Mouse (Mus musculus): ENCODE data around the gene Vstm2l. TPM values are rescaled to one million over a fixed set of nuclear protein-coding genes. Genes with fewer than 3 reads are reported as not detected.
A peak's percentile ranks its signal among the peaks of the same experiment; 100 is the strongest.

Vstm2l gene
- total RNA-seq, 2 experiments from 2014 or later = 259 to 272 TPM

DNA sequence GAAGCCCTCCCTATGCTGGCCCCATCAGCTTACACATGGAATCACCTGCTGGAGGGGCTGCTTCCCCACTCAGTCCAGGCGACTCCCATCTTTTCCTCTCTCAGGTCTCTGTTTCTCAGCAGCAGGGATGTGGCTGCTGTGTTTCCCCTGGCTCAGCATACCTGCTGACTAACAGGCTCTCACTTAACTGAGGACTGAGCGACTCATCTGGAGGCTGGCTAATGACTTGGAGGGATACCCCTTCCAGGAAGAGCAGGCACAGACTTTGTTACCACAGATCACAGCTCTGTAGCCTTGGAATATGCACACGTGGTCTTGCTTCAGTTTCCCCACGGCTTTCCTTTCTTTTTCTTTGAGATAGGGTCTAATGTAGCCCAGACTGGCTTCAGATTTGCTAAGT lies 68.8 kb downstream of the Vstm2l start:
- no peak for DNase-seq (ENCODE audit: low spot score in 2 of 2)
- intact Hi-C loops (cut with DNase I) = no loop called here

DNA sequence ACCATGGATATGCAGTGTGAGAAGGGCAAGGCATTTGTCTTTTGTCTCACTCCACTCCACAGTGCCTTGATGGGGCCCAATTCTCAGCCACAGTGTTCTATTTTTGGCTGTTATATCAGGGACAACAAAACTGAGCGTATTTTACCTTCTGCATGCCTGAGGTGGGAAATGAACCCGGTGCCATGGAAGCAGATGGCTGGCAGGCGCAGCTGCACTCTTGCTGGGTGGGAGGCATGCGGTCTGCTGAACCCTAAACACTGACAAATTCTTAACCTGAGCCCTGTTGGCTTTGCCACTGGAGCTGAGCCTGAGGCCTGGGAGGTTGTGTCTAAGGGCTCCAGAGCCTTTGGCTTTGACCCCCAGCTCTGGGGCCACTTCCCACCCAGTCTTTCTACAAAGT lies 71.2 kb downstream of the Vstm2l start:
- no peak for DNase-seq (ENCODE audit: low spot score in 2 of 2)
- intact Hi-C loops (cut with DNase I) = no loop called here

DNA sequence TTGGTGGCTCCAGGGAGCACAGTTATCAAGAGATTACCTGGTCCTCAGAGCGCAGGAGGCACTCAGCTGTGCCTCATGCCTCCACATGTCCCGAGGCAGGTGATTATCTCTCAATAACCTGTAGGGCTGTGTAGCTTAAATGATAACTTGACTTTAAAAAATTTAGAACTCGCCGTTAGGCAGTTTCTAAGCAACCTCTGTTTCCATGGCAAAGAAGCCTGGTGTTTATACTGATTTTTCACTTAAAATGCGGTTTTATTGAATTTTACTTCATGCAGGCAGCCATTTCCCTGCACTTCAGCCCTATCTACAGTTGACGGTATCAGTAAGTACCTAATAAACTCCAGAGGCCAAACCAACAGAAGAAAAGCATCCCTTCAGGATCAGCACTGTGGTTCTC lies 71.8 kb downstream of the Vstm2l start:
- intact Hi-C loops (cut with DNase I) = no loop called here

DNA sequence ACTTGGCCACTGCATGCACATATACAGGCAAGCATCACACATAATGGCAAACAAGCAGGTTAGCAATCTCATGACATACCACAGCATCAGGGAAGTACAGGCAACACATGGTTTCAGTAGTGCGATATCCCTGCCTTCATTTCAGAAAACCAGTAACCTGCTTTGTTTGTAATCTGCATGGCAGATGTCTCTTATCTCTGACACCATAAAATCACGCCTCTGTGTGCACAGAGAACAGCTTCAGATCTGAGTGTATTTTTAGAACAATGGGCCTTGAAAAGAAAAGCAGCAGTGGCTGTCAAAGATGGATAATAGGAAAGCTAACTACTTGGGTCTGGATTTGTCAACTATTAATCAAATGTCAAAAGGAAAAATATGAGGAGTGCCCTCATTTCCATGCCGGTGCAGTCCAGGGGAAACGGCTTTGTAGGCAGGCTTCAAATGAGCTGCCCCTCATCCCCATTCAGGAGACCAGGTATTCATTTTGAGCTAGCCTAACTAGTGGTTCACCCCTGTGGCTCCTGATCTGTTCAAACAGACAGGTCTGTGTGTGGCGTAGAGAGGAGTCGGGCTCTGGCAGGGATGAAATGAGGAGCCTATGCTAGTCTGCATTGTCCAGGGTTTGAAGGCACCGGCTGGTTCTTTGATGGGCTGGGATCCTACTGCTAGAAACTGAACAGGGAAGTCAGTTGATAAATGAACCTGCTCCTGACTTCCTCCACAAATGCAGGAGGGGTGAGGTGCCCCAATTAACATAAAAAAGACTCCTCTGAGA lies 74.2 kb downstream of the Vstm2l start:
- peak in 1 of 2 experiments; percentile 21 for DNase-seq (ENCODE audit: low spot score in 2 of 2)
- intact Hi-C loops (cut with DNase I) = no loop called here

More for the DNA sequence above, 71.8 kb downstream of the Vstm2l start:
- DNase-seq (ENCODE audit: low spot score in 2 of 2) = peak in 1 of 2 experiments; percentile 26

DNA sequence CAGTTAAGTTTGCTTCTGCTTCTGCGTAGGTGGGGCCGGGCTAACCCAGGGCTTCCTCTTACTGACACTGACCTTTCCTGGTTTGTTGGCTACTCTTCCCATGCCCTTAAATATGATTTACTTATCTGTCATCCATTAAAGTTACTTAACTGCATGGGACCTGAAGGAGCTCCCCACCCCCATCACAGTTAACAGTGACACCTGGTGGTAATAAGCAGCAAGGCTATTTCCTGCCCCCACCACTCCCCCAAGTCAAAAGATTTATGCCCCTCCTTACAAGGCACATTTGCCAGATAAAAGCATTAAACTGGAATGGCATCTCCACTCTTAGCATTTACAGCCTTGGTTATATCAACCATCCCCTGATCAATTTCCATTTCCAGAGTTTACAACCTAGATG lies 75.5 kb downstream of the Vstm2l start:
- DNase-seq (ENCODE audit: low spot score in 2 of 2) = no peak
- intact Hi-C loops (cut with DNase I) = no loop called here

DNA sequence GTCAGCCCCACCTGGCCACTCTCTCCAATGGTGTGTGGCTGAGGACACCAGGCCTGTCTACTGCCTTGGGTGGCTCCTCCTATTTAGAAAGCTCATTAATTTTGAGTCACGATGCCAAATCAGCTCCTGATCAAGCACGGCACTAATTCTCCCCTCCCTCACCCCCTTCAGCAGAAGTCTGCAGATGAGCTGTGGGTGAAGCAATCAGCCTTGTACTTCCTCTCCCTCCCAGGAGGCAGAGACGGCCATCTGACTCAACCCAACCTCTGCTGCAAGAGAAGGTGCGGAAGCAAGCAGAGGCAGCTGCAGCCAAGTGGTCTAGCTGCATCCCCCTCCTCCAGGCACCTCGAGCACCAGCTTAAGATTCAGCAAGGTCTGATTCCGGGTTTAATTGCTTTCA lies 76.6 kb downstream of the Vstm2l start:
- intact Hi-C loops (cut with DNase I) = no loop called here
- DNase-seq (ENCODE audit: low spot score in 2 of 2) = no peak

DNA sequence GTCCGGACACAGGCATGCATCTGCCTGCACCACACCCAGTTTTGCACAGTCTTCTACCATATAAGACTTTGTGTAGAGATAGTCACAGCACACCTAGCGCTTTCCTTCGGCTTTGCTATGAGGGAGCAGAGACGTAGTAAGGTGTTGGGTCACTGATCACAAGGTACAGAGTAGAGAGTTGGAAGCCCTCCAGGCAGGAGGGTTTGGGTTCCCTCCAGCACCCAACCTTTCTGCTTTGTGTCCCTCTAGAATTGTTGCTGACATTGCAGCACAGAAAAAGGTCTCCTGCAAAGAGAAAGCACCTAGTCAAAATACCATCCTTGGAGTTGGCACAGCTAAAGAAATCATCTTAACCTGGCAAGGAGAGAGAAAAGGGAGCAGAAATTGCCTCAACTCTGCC lies 78.0 kb downstream of the Vstm2l start:
- intact Hi-C loops (cut with DNase I) = no loop called here
- no peak for DNase-seq (ENCODE audit: low spot score in 2 of 2)

Other genes with a start within 250 kb of the Vstm2l start
- gene Ctnnbl1, start 177.3 kb upstream of the Vstm2l start, total RNA-seq (2021) = 10 to 100 TPM; 23.7 to 26.1 TPM
- 10 to 100 TPM; 16.9 to 19.8 TPM for gene Tti1, start 113.8 kb downstream of the Vstm2l start, total RNA-seq (2021)
- 10 to 100 TPM; 27.7 to 36.4 TPM for gene Rprd1b, start 113.8 kb downstream of the Vstm2l start, total RNA-seq (2021)
- 1 to 10 TPM; 7.1 to 8.3 TPM for gene Tgm2, start 231.8 kb downstream of the Vstm2l start, total RNA-seq (2021)